Mouse (Mus musculus) olfactory bulb, adult 2 months (tissue): ENCODE measurements around the gene Rab5a.

Source experiments
- CTCF ChIP-seq: fragments of 200-500 bp; IDR thresholded peaks from 2 replicates; pipeline ENCODE4 v1.5.1; 2012; ENCODE audit warnings: low read depth, mild to moderate bottlenecking, low read length, moderate library complexity; ENCODE audit not compliant: insufficient read depth
- POLR2A ChIP-seq: fragments of 200-500 bp; IDR thresholded peaks from 2 replicates; pipeline ENCODE4 v1.6.1; 2012; ENCODE audit warnings: mild to moderate bottlenecking, low read depth, low read length, moderate library complexity; ENCODE audit not compliant: insufficient read depth

DNA sequence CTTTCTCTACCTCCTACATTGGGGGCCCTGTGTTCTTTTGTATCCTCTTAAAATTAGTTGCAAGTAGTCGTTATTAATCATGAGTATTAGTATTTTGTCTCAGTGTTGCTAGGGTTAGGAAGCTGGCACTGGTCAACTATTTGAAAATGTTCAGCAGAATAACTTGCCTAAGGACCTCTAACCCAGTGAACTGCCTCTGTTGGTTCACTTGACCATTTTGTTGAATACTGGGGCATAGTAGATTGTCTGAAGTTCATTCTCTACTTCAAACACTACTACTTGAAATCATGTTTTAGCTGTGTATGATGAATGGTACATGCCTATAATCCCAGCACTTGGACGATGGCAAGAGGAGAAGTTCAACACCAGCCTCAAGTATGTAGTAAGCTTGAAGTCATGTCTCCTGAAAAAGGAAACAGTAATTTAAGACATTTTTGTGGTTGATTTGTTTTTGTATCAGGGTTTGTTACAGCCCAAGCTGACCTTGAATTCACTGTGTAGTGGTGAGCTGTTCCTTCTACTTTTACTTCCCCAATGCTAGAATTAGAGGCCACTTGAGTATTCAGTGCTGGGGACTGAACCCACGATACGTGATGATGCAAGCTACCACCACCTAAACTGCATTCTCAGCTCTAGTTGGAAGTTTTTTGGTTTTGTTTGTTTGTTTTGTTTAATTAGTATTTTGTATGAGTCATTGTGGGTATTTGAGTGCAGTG lies 9.4 kb downstream of the Rab5a start:
- TF ChIP-seq CTCF (no peak), POLR2A (no peak)
